ENCODE assay signal across 21 mouse cellular contexts in genomic region chr12:69164904-69165303, GRCm38 (mm10). TPM values are rescaled to one million over a fixed set of nuclear protein-coding genes. Genes with fewer than 3 reads are reported as not detected.
DNase-seq lines count a peak whose midpoint lies in the region; ATAC-seq and TF ChIP-seq lines count a peak whose summit lies in the region.
"Had no signal": no experiment of that assay in that cellular context is flagged by ENCODE, and none has a peak within 500 bp of the region (broad histone marks: within the 10 kb centered on the region; RNA-seq: fewer than 3 reads in every experiment).

No protein-coding gene starts in this region.

- TF ChIP-seq EP300 in MEL (IDR thresholded peaks at IDR 0.05; ENCODE audit: low read depth in 1 of 2, low read length in 2 of 2) = peak; percentile 22 to 67; a peak in 1 of 4 replicates

- H3K9ac ChIP-seq in MEL (ENCODE audit: control insufficient read depth, low read depth, low read length, poor library complexity, severe bottlenecking) = no peak overlapping the region
- H3K9ac ChIP-seq: midbrain, embryonic 13.5 days had no signal

- H3K27ac ChIP-seq in MEL (ENCODE audit: control insufficient read depth, low read depth, low read length) = no peak overlapping the region
- H3K27ac ChIP-seq: midbrain, embryonic 13.5 days had no signal

- H3K79me2 ChIP-seq in MEL (ENCODE audit: control insufficient read depth, insufficient read depth, low read length, poor library complexity) = peaks cover 7% of the 10 kb centered on the region

- peak; percentile 18 for ATAC-seq in inflammation-experienced regulatory T-cells, adult 6 months
- ATAC-seq in erythroid progenitor cell, adult 5-6 weeks (replicated peaks; ENCODE audit: low FRiP score, poor library complexity, severe bottlenecking) = no peak
- ATAC-seq: intestine, embryonic 16.5 days; midbrain, embryonic 13.5 days had no signal

- TF ChIP-seq POLR2A in MEL (IDR thresholded peaks at IDR 0.05; ENCODE audit: control insufficient read depth in 1 of 2, insufficient read depth in 1 of 2, low read depth in 1 of 2, low read length in 2 of 2, poor library complexity in 1 of 2) = no peak

- peaks cover 0 to 25% of the 10 kb centered on the region in 2 experiments; a peak in 2 of 4 replicates for H3K36me3 ChIP-seq in MEL (ENCODE audit: control insufficient read depth in 1 of 2, insufficient read depth in 2 of 2, low read length in 2 of 2)
- H3K36me3 ChIP-seq: midbrain, embryonic 13.5 days had no signal

- no peaks in the 10 kb centered on the region for H3K9me3 ChIP-seq in MEL (replicated peaks; ENCODE audit: insufficient read depth, low read length)
- H3K9me3 ChIP-seq: midbrain, embryonic 13.5 days had no signal

- peak in 2 of 3 experiments; percentile 15 to 24; a peak in 2 of 6 replicates for TF ChIP-seq CTCF in MEL (IDR thresholded peaks at IDR 0.05 in 2 of 3, conservative IDR thresholded peaks at IDR 0.05 in 1 of 3; ENCODE audit: control insufficient read depth in 1 of 3, insufficient read depth in 1 of 3, low read depth in 2 of 3, low read length in 3 of 3, poor library complexity in 1 of 3, severe bottlenecking in 1 of 3)

- H3K4me1 ChIP-seq in MEL (ENCODE audit: control insufficient read depth in 1 of 2, insufficient read depth in 2 of 2, low read length in 2 of 2) = peaks cover 2 to 18% of the 10 kb centered on the region in 2 experiments; a peak in 3 of 4 replicates

- H3K27me3 ChIP-seq in MEL (ENCODE audit: control insufficient read depth in 1 of 2, insufficient read depth in 2 of 2, low read length in 2 of 2) = no peaks in the 10 kb centered on the region
- H3K27me3 ChIP-seq: midbrain, embryonic 13.5 days had no signal

- TF ChIP-seq RAD21 in MEL (IDR thresholded peaks at IDR 0.05; ENCODE audit: low read depth, low read length) = peak; percentile 3

- peak overlapping the region in 1 of 2 experiments; percentile 2; a peak in 2 of 4 replicates for H3K4me3 ChIP-seq in MEL (ENCODE audit: control insufficient read depth in 1 of 2, insufficient read depth in 1 of 2, low read depth in 2 of 2, low read length in 2 of 2)
- H3K4me3 ChIP-seq: midbrain, embryonic 13.5 days; myocyte had no signal

- DNase-seq in urinary bladder, postnatal 14 days (ENCODE audit: low spot score) = peak; percentile 22
- no peak for DNase-seq in urinary bladder, postnatal 10 days (ENCODE audit: low spot score)
- DNase-seq in MEL (ENCODE audit: low read depth, low spot score) = peak; percentile 73
- no peak for DNase-seq in spleen, postnatal 4 days (ENCODE audit: low spot score in 2 of 2)
- DNase-seq in frontal cortex, postnatal 10 days (ENCODE audit: low spot score in 2 of 2) = no peak
- DNase-seq: adrenal gland, adult 2 months; cerebellum, adult 11-12 months; gastrocnemius, postnatal 10 days; lung, adult 18-20 months; lung, postnatal 36 days; retina, postnatal 1 day; thymus, postnatal 14 days had no signal

TF ChIP-seq in MEL, 35 proteins besides CTCF, POLR2A, EP300 and RAD21 (continues in another document):
- no peak for TF ChIP-seq USF1 (IDR thresholded peaks at IDR 0.05; ENCODE audit: low read depth, low read length)
- no peak for TF ChIP-seq E2F4 (IDR thresholded peaks at IDR 0.05; ENCODE audit: borderline replicate concordance, low read depth, low read length)
- TF ChIP-seq NELFE (IDR thresholded peaks at IDR 0.05; ENCODE audit: low read depth, low read length) = no peak
- peak; percentile 59; the same call in 1 of the 2 replicates for TF ChIP-seq RCOR1 (IDR thresholded peaks at IDR 0.05; ENCODE audit: low read depth, low read length)
- peak; percentile 64 for TF ChIP-seq ETS1 (IDR thresholded peaks at IDR 0.05; ENCODE audit: low read depth, low read length)
- TF ChIP-seq MYC (IDR thresholded peaks at IDR 0.05; ENCODE audit: low read depth, low read length) = 0 out of 2 replicates have a peak, but pooled peaks have one; percentile 27
- TF ChIP-seq SMC3 (IDR thresholded peaks at IDR 0.05; ENCODE audit: low read depth, low read length) = no peak
- TF ChIP-seq NRF1 (IDR thresholded peaks at IDR 0.05; ENCODE audit: insufficient read depth, low read depth, low read length, poor library complexity, severe bottlenecking) = no peak
- TF ChIP-seq BHLHE40 (IDR thresholded peaks at IDR 0.05; ENCODE audit: borderline replicate concordance, low read depth, low read length) = peak; percentile 33; the same call in 1 of the 2 replicates
- 0 out of 2 replicates have a peak, but pooled peaks have one; percentile 26 for TF ChIP-seq TAL1 (IDR thresholded peaks at IDR 0.05; ENCODE audit: low read length)
- no peak for TF ChIP-seq POLR2AphosphoS5 (IDR thresholded peaks at IDR 0.05; ENCODE audit: borderline replicate concordance, low read depth, low read length)
- no peak for TF ChIP-seq MEF2A (IDR thresholded peaks at IDR 0.05; ENCODE audit: extremely low read depth, insufficient replicate concordance, low read depth, low read length, poor library complexity, severe bottlenecking)
- peak; percentile 49 for TF ChIP-seq SIN3A (IDR thresholded peaks at IDR 0.05; ENCODE audit: low read length)
- TF ChIP-seq POLR2AphosphoS2 (IDR thresholded peaks at IDR 0.05; ENCODE audit: low read length) = no peak
- TF ChIP-seq TBP (IDR thresholded peaks at IDR 0.05; ENCODE audit: low read depth, low read length) = no peak
- no peak for TF ChIP-seq ZKSCAN1 (IDR thresholded peaks at IDR 0.05; ENCODE audit: low read depth, low read length)
- no peak for TF ChIP-seq JUND (IDR thresholded peaks at IDR 0.05; ENCODE audit: low read depth, low read length)
- peak; percentile 81 for TF ChIP-seq GATA1 (IDR thresholded peaks at IDR 0.05; ENCODE audit: low read depth, low read length)
- no peak for TF ChIP-seq HCFC1 (IDR thresholded peaks at IDR 0.05; ENCODE audit: low read depth, low read length)
- TF ChIP-seq KAT2A (conservative IDR thresholded peaks at IDR 0.05; ENCODE audit: low read depth, low read length) = no peak
- TF ChIP-seq MAZ (IDR thresholded peaks at IDR 0.05; ENCODE audit: low read depth, low read length) = no peak
- no peak for TF ChIP-seq ELF1 (IDR thresholded peaks at IDR 0.05; ENCODE audit: low read depth, low read length)
- TF ChIP-seq USF2 (IDR thresholded peaks at IDR 0.05; ENCODE audit: borderline replicate concordance in 1 of 2, insufficient read depth in 1 of 2, low read depth in 1 of 2, low read length in 2 of 2) = no peak
- TF ChIP-seq MAX (IDR thresholded peaks at IDR 0.05; ENCODE audit: low read length) = peak; percentile 39; the same call in 1 of the 2 replicates
- no peak for TF ChIP-seq CHD1 (IDR thresholded peaks at IDR 0.05; ENCODE audit: low read depth, low read length)
- no peak for TF ChIP-seq MAFK (IDR thresholded peaks at IDR 0.05; ENCODE audit: borderline replicate concordance, low read depth, low read length)
- no peak for TF ChIP-seq GABPA (IDR thresholded peaks at IDR 0.05; ENCODE audit: low read depth, low read length)
- TF ChIP-seq ZNF384 (IDR thresholded peaks at IDR 0.05; ENCODE audit: low read depth, low read length) = no peak

RNA-seq across cellular contexts. Expression of gene Lrr1, which starts 3.7 kb away (rescaled TPM):
- total RNA-seq in MEL (2012; rRNA removed) = 10.2 and 14.1 TPM in 2 replicates
- polyA plus RNA-seq in MEL (2012; ENCODE audit: insufficient read depth in 1 of 2, insufficient read length in 2 of 2, low read depth in 1 of 2, low replicate concordance in 2 of 2, missing spikeins in 1 of 2) = 10 to 100 TPM in 1 of 2 experiments, not detected in 1; 23.1 TPM
- polyA plus RNA-seq in inflammation-experienced regulatory T-cells, adult 6 months (2017; shearing (Covaris generic)) = 1 to 10 TPM in 2 of 3 experiments, not detected in 1; 1.5 to 8.2 TPM
- total RNA-seq in erythroid progenitor cell, adult 5-6 weeks (2015; ENCODE audit: low replicate concordance) = 27.0 and 43.2 TPM in 2 replicates
- total RNA-seq in erythroid progenitor cell, adult 5-6 weeks (2017; ENCODE audit: low replicate concordance) = 24.3 and 24.6 TPM in 2 replicates
- total RNA-seq: heart, adult 8-10 months; layer of hippocampus, adult 18-20 months; left cerebral cortex, adult 18-20 months; neutrophil, adult 5-6 weeks had no signal
- polyA plus RNA-seq: adrenal gland, adult 2 months had no signal

RNA-seq across cellular contexts. Expression of gene Rps29, which starts 5.9 kb away (rescaled TPM):
- total RNA-seq in MEL (2012; rRNA removed) = 4,641 and 5,133 TPM in 2 replicates
- 1,000 to 10,000 TPM in 1 of 2 experiments, 100 to 1,000 TPM in 1; 450 to 1,410 TPM for polyA plus RNA-seq in MEL (2012; ENCODE audit: insufficient read depth in 1 of 2, insufficient read length in 2 of 2, low read depth in 1 of 2, low replicate concordance in 2 of 2, missing spikeins in 1 of 2)
- polyA plus RNA-seq in inflammation-experienced regulatory T-cells, adult 6 months (2017; shearing (Covaris generic)) = 1,000 to 10,000 TPM; 2,056 to 4,231 (median 2,807) TPM
- 901 and 1,018 TPM in 2 replicates for total RNA-seq in erythroid progenitor cell, adult 5-6 weeks (2015; ENCODE audit: low replicate concordance)
- total RNA-seq in erythroid progenitor cell, adult 5-6 weeks (2017; ENCODE audit: low replicate concordance) = 424 and 1,088 TPM in 2 replicates

RNA-seq across cellular contexts. Expression of gene Rpl36al, which starts 19.0 kb away (rescaled TPM):
- 1,318 and 1,322 TPM in 2 replicates for total RNA-seq in MEL (2012; rRNA removed)
- 100 to 1,000 TPM in 1 of 2 experiments, not detected in 1; 696 TPM for polyA plus RNA-seq in MEL (2012; ENCODE audit: insufficient read depth in 1 of 2, insufficient read length in 2 of 2, low read depth in 1 of 2, low replicate concordance in 2 of 2, missing spikeins in 1 of 2)
- 100 to 1,000 TPM; 533 to 565 (median 537) TPM for polyA plus RNA-seq in inflammation-experienced regulatory T-cells, adult 6 months (2017; shearing (Covaris generic))
- 169 and 235 TPM in 2 replicates for total RNA-seq in erythroid progenitor cell, adult 5-6 weeks (2015; ENCODE audit: low replicate concordance)
- 180 and 196 TPM in 2 replicates for total RNA-seq in erythroid progenitor cell, adult 5-6 weeks (2017; ENCODE audit: low replicate concordance)

RNA-seq across cellular contexts. Expression of gene Mgat2, which starts 19.1 kb away (rescaled TPM):
- total RNA-seq in MEL (2012; rRNA removed) = 43.3 and 65.3 TPM in 2 replicates
- 10 to 100 TPM in 1 of 2 experiments, not detected in 1; 40.9 TPM for polyA plus RNA-seq in MEL (2012; ENCODE audit: insufficient read depth in 1 of 2, insufficient read length in 2 of 2, low read depth in 1 of 2, low replicate concordance in 2 of 2, missing spikeins in 1 of 2)
- polyA plus RNA-seq in inflammation-experienced regulatory T-cells, adult 6 months (2017; shearing (Covaris generic)) = 10 to 100 TPM; 17.8 to 27.9 (median 21.1) TPM
- 19.3 and 19.5 TPM in 2 replicates for total RNA-seq in erythroid progenitor cell, adult 5-6 weeks (2015; ENCODE audit: low replicate concordance)
- total RNA-seq in erythroid progenitor cell, adult 5-6 weeks (2017; ENCODE audit: low replicate concordance) = 15.9 and 22.3 TPM in 2 replicates

RNA-seq across cellular contexts. Expression of gene Gm49383, which starts 32.0 kb away (rescaled TPM):
- 25.2 and 27.5 TPM in 2 replicates for total RNA-seq in MEL (2012; rRNA removed)
- 10 to 100 TPM in 1 of 2 experiments, not detected in 1; 28.8 TPM for polyA plus RNA-seq in MEL (2012; ENCODE audit: insufficient read depth in 1 of 2, insufficient read length in 2 of 2, low read depth in 1 of 2, low replicate concordance in 2 of 2, missing spikeins in 1 of 2)
- polyA plus RNA-seq in inflammation-experienced regulatory T-cells, adult 6 months (2017; shearing (Covaris generic)) = 10 to 100 TPM in 1 of 3 experiments, 1 to 10 TPM in 2; 6.9 to 16.1 (median 8.8) TPM
- 4.7 TPM in 1 of 2 replicates, not detected in the other for total RNA-seq in erythroid progenitor cell, adult 5-6 weeks (2015; ENCODE audit: low replicate concordance)
- total RNA-seq in erythroid progenitor cell, adult 5-6 weeks (2017; ENCODE audit: low replicate concordance) = 22.2 and 23.9 TPM in 2 replicates

Comparison
In these comparisons a context has a peak if more than half of its experiments do, and no peak if none do; other contexts are left out.
1. DNase-seq: peak in urinary bladder, postnatal 14 days (single experiment) and MEL (single experiment); none in urinary bladder, postnatal 10 days (single experiment), spleen, postnatal 4 days (0 of 2) and frontal cortex, postnatal 10 days (0 of 2).